Mouse (Mus musculus) small intestine, adult 2 months (tissue): ENCODE measurements around the gene Sigmar1.

Experiments
- CTCF ChIP-seq: fragments of 200-500 bp; IDR thresholded peaks from 2 replicates; pipeline ENCODE4 v1.5.1; 2012; ENCODE audit warnings: low read depth, mild to moderate bottlenecking, control low read depth, inconsistent platforms, low read length, moderate library complexity, mixed read lengths; ENCODE audit not compliant: insufficient replicate concordance, insufficient read length; ENCODE audit errors: extremely low read depth
- POLR2A ChIP-seq: fragments of 200-500 bp; IDR thresholded peaks from 2 replicates; pipeline ENCODE4 v1.6.1; 2012; ENCODE audit warnings: low read depth, mild to moderate bottlenecking, control low read depth, inconsistent platforms, low read length, moderate library complexity

GRCm38 (mm10) chr4:41739260-41739659 lies 16.7 kb downstream of the Sigmar1 start:
- TF ChIP-seq CTCF (no peak), POLR2A (no peak)
